Mouse (Mus musculus): ENCODE results near the gene Rab11fip3.

DNA sequence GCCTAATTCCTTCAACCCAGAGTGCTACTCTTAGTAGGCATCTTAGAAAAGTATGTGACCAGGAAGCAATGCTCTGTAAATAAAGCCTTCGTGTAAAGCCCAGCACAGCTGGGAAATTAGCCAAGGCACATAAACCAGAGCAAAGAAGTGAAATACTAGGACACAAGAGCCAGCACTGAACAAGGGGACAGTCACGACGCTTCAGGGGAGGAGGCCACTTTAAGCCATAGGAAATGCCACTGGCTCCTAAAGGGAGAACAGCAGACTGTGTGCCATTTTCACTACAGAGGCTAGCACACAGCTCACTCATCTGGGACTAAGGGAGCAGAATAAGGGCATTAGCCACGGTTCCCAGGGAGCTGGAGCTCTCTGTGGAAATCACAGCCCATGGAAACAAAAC, 24.1 kb downstream of the Rab11fip3 start:
- no peak for TF ChIP-seq CTCF (conservative IDR thresholded peaks at IDR 0.05; ENCODE audit: insufficient read depth, insufficient read length, low read depth, low read length)
- TF ChIP-seq POLR2A (IDR thresholded peaks at IDR 0.05; ENCODE audit: low read depth, low read length) = no peak
